Mouse (Mus musculus): ENCODE data around the gene Lrp11. TPM values are rescaled to one million over a fixed set of nuclear protein-coding genes. Genes with fewer than 3 reads are reported as not detected.
"Not testable (repeated sequence)": the region's sequence is repeated elsewhere in the genome, so short reads cannot be mapped to it uniquely, and the experiment has no call there.

Lrp11 gene
- polyA plus RNA-seq, 1 experiment from 2014 or later: 23.5 TPM

DNA sequence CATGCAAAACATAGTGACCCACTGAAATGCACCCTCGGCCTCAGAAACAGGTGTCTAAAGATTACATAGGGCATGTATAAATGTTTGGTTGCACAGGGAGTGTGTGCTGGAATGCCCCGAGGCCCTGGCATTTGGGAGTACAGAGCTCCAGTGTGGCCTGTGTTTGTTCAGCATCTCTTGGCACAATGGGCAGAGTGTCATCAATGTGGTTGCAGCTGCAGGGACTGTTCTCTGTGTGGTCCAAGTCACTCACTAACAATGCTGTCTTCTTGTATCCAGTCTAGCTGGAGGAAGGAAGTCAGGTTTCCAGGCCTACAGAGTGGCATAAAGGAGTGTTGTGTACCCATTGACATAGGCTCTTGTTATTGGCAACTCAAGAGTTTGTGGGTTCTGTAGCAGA is 15.6 kb downstream of the Lrp11 start:
- H3K27ac ChIP-seq: no peak overlapping the region
- H3K4me2 ChIP-seq (replicated peaks): no peak overlapping the region
- 66% methylated on average over 2 of the region's 2 CpGs for WGBS
- H3K36me3 ChIP-seq: peaks cover 27% of the 10 kb centered on the region
- H3K4me1 ChIP-seq (replicated peaks): no peaks in the 10 kb centered on the region
- no peaks in the 10 kb centered on the region for H3K27me3 ChIP-seq
- no peak overlapping the region for H3K4me3 ChIP-seq (replicated peaks)
- H3K9me3 ChIP-seq: no peaks in the 10 kb centered on the region
- no peak overlapping the region for H3K9ac ChIP-seq (replicated peaks)
- ATAC-seq: no peak

DNA sequence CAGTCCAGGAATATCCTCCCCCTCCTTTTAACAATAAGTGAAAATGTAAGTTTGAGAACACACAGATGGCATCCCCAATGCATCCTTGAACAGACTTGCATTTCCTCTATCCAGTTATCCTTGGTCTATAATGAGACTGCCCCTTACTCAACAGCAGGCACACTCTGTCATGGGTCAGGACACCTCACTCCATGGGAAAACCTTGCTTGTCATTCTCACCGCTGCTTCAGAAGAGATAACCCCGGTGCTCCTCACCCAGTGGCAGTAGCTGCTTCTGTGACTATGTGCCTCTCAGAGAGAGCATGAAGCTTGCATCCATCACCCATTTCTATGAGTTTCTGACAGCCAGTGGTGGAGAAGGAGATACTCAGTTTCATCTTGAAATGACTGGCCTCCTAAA is 16.8 kb downstream of the Lrp11 start:
- H3K27ac ChIP-seq: no peak overlapping the region
- no peak for ATAC-seq
- H3K9me3 ChIP-seq: no peaks in the 10 kb centered on the region
- H3K36me3 ChIP-seq: peaks cover 32% of the 10 kb centered on the region
- no peaks in the 10 kb centered on the region for H3K27me3 ChIP-seq
- no peaks in the 10 kb centered on the region for H3K4me1 ChIP-seq (replicated peaks)
- H3K4me3 ChIP-seq (replicated peaks): no peak overlapping the region
- H3K4me2 ChIP-seq (replicated peaks): no peak overlapping the region
- 91% methylated on average over 2 of the region's 2 CpGs for WGBS
- no peak overlapping the region for H3K9ac ChIP-seq (replicated peaks)

DNA sequence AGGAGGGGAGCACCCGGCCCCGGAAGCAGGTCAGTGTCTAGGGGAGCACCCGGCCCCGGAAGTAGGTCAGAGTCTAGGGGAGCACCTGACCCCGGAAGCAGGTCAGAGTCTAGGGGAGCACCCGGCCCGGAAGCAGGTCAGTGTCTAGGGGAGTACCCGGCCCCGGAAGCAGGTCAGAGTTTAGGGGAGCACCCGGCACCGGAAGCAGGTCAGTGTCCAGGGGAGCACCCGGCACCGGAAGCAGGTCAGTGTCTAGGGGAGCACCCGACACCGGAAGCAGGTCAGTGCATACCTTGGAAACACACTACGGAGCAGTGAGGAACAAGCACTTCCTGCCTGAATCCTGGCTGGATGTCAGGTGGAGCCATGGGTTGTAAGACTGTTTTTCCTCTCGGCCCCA is 19.0 kb downstream of the Lrp11 start:
- no peak overlapping the region for H3K9ac ChIP-seq (replicated peaks)
- 95% methylated on average over 17 of the region's 17 CpGs for WGBS
- H3K4me3 ChIP-seq (replicated peaks): no peak overlapping the region
- no peaks in the 10 kb centered on the region for H3K9me3 ChIP-seq
- H3K4me1 ChIP-seq (replicated peaks): no peaks in the 10 kb centered on the region
- H3K27me3 ChIP-seq: no peaks in the 10 kb centered on the region
- H3K27ac ChIP-seq: no peak overlapping the region
- H3K4me2 ChIP-seq (replicated peaks): no peak overlapping the region
- no peak for ATAC-seq
- H3K36me3 ChIP-seq: peaks cover 29% of the 10 kb centered on the region

DNA sequence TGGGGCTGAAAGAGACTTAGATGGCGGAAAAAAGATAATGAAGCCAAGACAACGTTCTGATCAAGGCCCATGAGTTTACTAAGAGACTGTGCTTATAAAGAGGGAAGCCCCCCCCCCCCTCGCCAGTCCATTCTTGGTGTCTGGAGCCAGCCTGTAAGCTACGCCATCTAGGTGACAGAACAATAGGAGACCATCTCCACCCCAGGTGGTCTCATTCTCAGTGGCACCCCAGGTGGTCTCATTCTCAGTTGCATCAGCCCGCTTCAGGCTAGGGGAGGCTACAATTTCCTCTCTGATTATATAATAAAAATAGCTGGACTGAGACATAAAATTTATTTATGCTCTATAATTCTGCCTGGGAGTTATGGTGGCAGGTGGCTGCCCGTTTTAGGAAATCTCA is 22.0 kb downstream of the Lrp11 start:
- Histone ChIP-seq H3K4me3 (replicated peaks) (no peak overlapping the region), H3K27me3 (no peaks in the 10 kb centered on the region), H3K36me3 (peaks cover 28% of the 10 kb centered on the region), H3K4me2 (replicated peaks) (no peak overlapping the region), H3K9ac (replicated peaks) (no peak overlapping the region), H3K9me3 (peaks cover 4% of the 10 kb centered on the region; the same call in 1 of the 2 replicates), H3K4me1 (replicated peaks) (no peaks in the 10 kb centered on the region), H3K27ac (no peak overlapping the region)
- 57% methylated on average over 6 of the region's 6 CpGs for WGBS
- no peak for ATAC-seq

DNA sequence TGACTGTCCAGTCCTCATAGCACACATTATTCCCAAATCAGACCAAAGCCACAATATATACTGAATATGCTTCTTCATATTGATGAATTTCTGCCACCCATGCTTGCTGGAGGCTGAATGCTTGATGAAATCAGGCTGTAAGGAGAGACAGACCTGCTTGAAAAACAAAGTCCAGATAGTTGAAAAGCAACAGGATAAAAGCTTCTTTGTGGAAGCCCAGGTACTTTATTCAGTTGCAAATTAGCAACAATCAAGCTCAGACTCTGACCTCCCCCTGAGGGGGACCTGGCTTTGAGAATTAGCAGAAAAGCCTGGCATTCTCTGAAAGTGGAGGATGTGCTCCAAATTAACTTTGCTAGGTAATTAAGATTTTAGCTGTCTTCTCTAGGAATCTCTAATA is 22.6 kb downstream of the Lrp11 start:
- not testable (repeated sequence) for H3K4me2 ChIP-seq (replicated peaks); H3K4me3 ChIP-seq (replicated peaks); H3K9me3 ChIP-seq; H3K27ac ChIP-seq; H3K9ac ChIP-seq (replicated peaks); H3K27me3 ChIP-seq; H3K4me1 ChIP-seq (replicated peaks); ATAC-seq
- peaks cover 32% of the 10 kb centered on the region for H3K36me3 ChIP-seq

DNA sequence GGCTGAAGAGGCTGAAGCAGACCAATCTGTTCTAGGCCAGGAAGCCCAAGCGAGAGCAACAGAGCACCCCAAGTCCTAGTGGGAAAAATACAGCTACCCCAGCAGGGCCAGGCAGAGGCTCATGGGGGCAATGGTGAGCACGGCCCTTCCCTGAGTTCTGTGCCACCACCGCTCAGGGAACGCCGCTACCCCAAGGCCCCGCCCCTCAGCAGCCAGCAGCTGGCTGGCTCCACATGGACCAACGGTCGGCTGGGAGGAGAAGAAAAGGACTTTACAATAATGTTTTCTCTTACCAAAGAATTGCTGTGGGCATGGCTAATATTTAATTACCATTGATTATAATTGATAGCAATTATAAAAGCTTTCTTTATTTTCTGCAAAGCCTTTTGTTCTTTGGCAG is 25.2 kb downstream of the Lrp11 start:
- H3K4me3 ChIP-seq (replicated peaks): no peak overlapping the region
- WGBS: 90% methylated on average over 8 of the region's 8 CpGs
- H3K27ac ChIP-seq: no peak overlapping the region
- no peaks in the 10 kb centered on the region for H3K27me3 ChIP-seq
- no peak overlapping the region for H3K9ac ChIP-seq (replicated peaks)
- ATAC-seq: no peak
- peaks cover 4% of the 10 kb centered on the region; the same call in 1 of the 2 replicates for H3K9me3 ChIP-seq
- no peaks in the 10 kb centered on the region for H3K4me1 ChIP-seq (replicated peaks)
- H3K4me2 ChIP-seq (replicated peaks): no peak overlapping the region
- peaks cover 18% of the 10 kb centered on the region for H3K36me3 ChIP-seq

DNA sequence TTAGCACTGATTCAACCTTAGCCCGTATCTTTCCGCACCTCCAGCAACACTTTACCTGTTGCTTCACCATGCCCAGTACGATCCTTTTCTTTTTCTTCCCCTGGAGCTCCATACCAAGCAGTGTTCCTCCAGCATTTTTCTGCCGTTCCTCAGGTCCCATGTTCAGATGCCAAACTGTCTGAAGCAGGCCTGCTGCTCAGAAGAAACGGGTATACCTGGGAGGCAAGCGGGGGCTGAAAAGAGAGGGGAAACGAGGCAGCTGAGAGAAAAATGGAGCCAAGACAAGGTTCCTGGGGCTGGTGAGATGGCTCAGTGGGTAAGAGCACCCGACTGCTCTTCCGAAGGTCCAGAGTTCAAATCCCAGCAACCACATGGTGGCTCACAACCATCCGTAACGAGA is 27.5 kb downstream of the Lrp11 start:
- H3K9ac ChIP-seq (replicated peaks); H3K4me2 ChIP-seq (replicated peaks); H3K9me3 ChIP-seq; H3K4me1 ChIP-seq (replicated peaks); ATAC-seq; H3K4me3 ChIP-seq (replicated peaks); H3K36me3 ChIP-seq; H3K27me3 ChIP-seq; H3K27ac ChIP-seq: not testable (repeated sequence)
- WGBS: 85% methylated on average over 11 of the region's 11 CpGs

DNA sequence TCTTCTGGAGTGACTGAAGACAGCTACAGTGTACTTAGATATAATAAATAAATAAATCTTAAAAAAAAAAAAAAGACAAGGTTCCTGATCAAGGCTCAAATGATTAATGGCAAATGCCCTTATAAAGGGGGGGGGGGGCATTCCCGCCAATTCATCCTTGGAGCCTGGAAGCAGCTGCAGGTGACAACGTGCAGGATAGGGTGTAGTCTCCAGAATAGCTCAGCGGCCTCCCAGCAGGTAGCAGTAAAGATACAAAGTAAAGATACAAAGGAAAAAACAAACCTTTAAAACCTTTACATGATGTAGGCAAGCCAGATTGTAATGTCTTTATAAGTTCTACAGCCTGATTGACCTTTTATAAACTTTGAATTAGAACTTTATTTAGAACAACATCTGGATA is 28.0 kb downstream of the Lrp11 start:
- WGBS: 26% methylated on average over 3 of the region's 3 CpGs
- H3K27ac ChIP-seq; ATAC-seq; H3K4me1 ChIP-seq (replicated peaks); H3K4me2 ChIP-seq (replicated peaks); H3K4me3 ChIP-seq (replicated peaks); H3K27me3 ChIP-seq; H3K9ac ChIP-seq (replicated peaks); H3K9me3 ChIP-seq: not testable (repeated sequence)
- H3K36me3 ChIP-seq: peaks cover 13% of the 10 kb centered on the region

DNA sequence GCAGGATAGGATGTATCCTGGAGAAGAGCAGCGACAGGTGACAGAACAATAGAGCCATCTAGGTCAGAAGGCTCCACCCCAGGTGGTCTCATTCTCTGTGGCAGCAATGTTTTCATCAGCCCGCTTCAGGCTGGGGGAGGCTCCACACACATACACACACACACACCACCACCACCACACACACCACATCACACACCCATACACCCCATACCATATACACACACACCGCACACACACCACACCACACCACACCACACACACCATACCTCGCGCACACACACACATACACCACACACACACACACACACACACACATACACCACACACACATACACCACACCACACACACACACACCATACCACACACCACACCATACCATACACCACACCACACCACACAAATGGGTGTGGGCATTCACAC is 30.2 kb downstream of the Lrp11 start:
- H3K9me3 ChIP-seq: peaks cover 1% of the 10 kb centered on the region; the same call in 1 of the 2 replicates
- H3K36me3 ChIP-seq: peaks cover 25% of the 10 kb centered on the region
- no peak overlapping the region for H3K27ac ChIP-seq
- H3K9ac ChIP-seq (replicated peaks): no peak overlapping the region
- WGBS: 69% methylated on average over 5 of the region's 5 CpGs
- no peaks in the 10 kb centered on the region for H3K27me3 ChIP-seq
- ATAC-seq: peak; percentile 55; the same call in 1 of the 2 replicates
- H3K4me1 ChIP-seq (replicated peaks): no peaks in the 10 kb centered on the region
- no peak overlapping the region for H3K4me2 ChIP-seq (replicated peaks)
- H3K4me3 ChIP-seq (replicated peaks): no peak overlapping the region

DNA sequence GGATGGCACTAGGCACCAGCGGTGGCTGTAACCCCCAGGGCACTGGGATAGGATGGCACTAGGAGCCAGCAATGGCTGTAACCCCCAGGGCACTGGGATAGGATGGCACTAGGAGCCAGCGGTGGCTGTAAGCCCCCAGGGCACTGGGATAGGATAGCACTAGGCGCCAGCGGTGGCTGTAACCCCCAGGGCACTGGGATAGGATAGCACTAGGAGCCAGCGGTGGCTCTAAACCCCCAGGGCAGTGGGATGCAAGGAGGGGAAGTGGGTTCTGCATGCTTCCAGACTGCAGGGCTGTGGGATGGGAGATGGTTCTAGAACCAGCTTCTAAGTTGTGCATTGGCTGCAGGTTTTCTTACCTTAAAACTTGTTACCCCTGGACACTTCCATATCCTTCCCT is 31.1 kb downstream of the Lrp11 start:
- H3K4me2 ChIP-seq (replicated peaks): no peak overlapping the region
- ATAC-seq: 0 out of 2 replicates have a peak, but pooled peaks have one; percentile 45

DNA sequence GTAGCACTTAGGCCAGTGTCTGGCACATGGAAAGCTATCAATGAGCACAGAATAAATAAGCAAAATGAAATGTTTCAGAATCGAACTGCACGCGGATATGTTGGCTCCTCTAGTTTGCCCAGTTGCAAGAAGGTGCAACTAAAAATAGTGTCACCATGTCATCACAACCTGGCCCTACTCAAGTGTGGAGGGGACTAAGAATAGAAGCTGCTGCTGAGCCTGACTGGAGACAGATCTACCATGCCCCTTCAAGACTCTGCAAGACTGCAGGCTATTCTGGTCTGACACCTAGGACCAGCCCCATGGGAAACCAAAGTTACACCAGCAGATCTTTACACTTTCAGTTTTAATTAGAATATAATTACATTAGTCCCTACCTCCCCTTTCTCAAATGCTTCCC is 32.8 kb downstream of the Lrp11 start:
- H3K4me2 ChIP-seq (replicated peaks): no peak overlapping the region
- H3K36me3 ChIP-seq: peaks cover 26% of the 10 kb centered on the region
- H3K4me3 ChIP-seq (replicated peaks): no peak overlapping the region
- no peak for ATAC-seq
- no peak overlapping the region for H3K9ac ChIP-seq (replicated peaks)
- 97% methylated on average over 3 of the region's 3 CpGs for WGBS
- no peak overlapping the region for H3K27ac ChIP-seq
- H3K27me3 ChIP-seq: no peaks in the 10 kb centered on the region
- no peaks in the 10 kb centered on the region for H3K4me1 ChIP-seq (replicated peaks)
- no peaks in the 10 kb centered on the region for H3K9me3 ChIP-seq

More for the DNA sequence above, 31.1 kb downstream of the Lrp11 start:
- H3K4me1 ChIP-seq (replicated peaks): no peaks in the 10 kb centered on the region
- no peak overlapping the region for H3K4me3 ChIP-seq (replicated peaks)
- peaks cover 23% of the 10 kb centered on the region for H3K36me3 ChIP-seq
- 66% methylated on average over 5 of the region's 5 CpGs for WGBS
- H3K9ac ChIP-seq (replicated peaks): no peak overlapping the region
- H3K27me3 ChIP-seq: no peaks in the 10 kb centered on the region
- H3K27ac ChIP-seq: no peak overlapping the region
- no peaks in the 10 kb centered on the region for H3K9me3 ChIP-seq

DNA sequence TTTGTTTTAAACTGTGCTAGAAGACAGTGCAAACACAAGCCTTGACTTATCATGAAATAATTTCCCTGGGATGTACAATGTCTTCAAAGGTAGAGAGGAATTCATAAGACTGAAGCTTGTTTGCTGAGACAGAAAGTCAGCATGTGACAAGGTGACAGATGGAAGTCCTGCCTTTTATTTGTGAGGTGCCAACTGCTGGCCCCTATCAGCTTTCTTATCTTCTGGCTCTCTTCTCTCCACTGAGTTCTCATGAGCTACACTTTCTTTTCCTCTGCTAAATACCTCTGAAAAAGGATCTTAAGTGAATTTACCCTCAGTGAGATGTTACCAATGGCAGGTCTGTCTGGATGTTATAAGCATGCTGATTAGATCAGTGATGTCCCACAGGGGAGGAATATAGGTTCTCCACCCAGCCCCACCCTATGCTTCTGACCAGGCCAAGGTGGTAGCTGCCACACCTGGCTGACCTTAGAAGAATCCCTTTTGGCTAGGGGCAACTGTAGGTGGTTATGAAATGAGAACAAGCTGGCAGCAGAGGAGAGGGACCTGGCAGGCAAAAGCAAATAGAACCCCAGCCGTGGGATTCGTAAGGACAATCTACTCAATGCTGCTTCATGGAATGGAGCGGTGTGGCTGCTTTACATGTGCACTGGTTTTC is 34.4 kb downstream of the Lrp11 start:
- no peaks in the 10 kb centered on the region for H3K4me1 ChIP-seq (replicated peaks)
- no peak overlapping the region for H3K4me2 ChIP-seq (replicated peaks)
- H3K27me3 ChIP-seq: no peaks in the 10 kb centered on the region
- no peak overlapping the region for H3K9ac ChIP-seq (replicated peaks)
- ATAC-seq: no peak
- WGBS: 94% methylated on average over 3 of the region's 3 CpGs
- no peaks in the 10 kb centered on the region for H3K9me3 ChIP-seq
- peaks cover 39% of the 10 kb centered on the region for H3K36me3 ChIP-seq
- H3K4me3 ChIP-seq (replicated peaks): no peak overlapping the region
- no peak overlapping the region for H3K27ac ChIP-seq

DNA sequence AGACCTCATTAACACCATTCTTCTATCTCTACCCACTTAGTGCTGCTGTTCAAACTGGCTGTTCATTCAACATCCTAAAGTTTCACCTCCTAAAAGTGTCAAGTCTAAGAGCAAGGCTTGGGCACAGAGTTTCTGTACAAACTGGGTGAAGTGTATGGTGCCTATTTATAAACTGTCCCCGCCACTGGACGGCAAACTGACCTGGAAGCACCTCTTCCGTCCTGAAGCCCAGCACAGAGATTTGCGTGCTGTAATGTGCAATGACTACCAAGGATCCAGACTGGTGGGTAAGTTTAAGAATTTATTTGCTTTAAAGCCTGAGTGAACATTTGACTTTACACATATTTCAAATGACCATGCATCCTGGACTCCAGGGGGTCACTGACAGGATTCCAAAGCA is 39.5 kb downstream of the Lrp11 start:
- H3K4me2 ChIP-seq (replicated peaks): no peak overlapping the region
- peaks cover 65% of the 10 kb centered on the region for H3K36me3 ChIP-seq

More for the DNA sequence above, 39.5 kb downstream of the Lrp11 start:
- Histone ChIP-seq H3K4me3 (replicated peaks) (no peak overlapping the region), H3K27me3 (no peaks in the 10 kb centered on the region), H3K9ac (replicated peaks) (no peak overlapping the region), H3K9me3 (no peaks in the 10 kb centered on the region), H3K27ac (no peak overlapping the region), H3K4me1 (replicated peaks) (no peaks in the 10 kb centered on the region)
- 96% methylated on average over 4 of the region's 4 CpGs for WGBS
- ATAC-seq: no peak
